Mouse (Mus musculus): ENCODE results near the gene Mal. TPM values are rescaled to one million over a fixed set of nuclear protein-coding genes. Genes with fewer than 3 reads are reported as not detected.

Gene Mal
- total RNA-seq, 2 experiments from 2014 or later: 4.1 to 25.9 TPM

Other genes with a start within 250 kb of the Mal start
- not detected for gene Gpat2, start 231.5 kb downstream of the Mal start, total RNA-seq (2021)
- gene Fahd2a, start 212.1 kb downstream of the Mal start, total RNA-seq (2021): 10 to 100 TPM; 14.5 to 17.5 TPM
- gene Kcnip3, start 134.6 kb downstream of the Mal start, total RNA-seq (2021): under 1 TPM; 0.53 to 0.86 TPM
- not detected for gene Prom2, start 115.2 kb downstream of the Mal start, total RNA-seq (2021)
- gene Zfp661, start 69.6 kb downstream of the Mal start, total RNA-seq (2021): 1 to 10 TPM; 1.3 to 2.5 TPM
- 10 to 100 TPM; 85.2 to 98.4 TPM for gene Mrps5, start 69.5 kb downstream of the Mal start, total RNA-seq (2021)
- gene Mall, start 73.2 kb upstream of the Mal start, total RNA-seq (2021): 1 to 10 TPM; 4.2 to 4.3 TPM
- gene Nphp1, start 132.2 kb upstream of the Mal start, total RNA-seq (2021): 10 to 100 TPM; 13.7 to 15.4 TPM
- 10 to 100 TPM; 77.4 to 77.8 TPM for gene Mtln, start 135.8 kb upstream of the Mal start, total RNA-seq (2021)
- gene Bub1, start 175.2 kb upstream of the Mal start, total RNA-seq (2021): 1 to 10 TPM; 1.5 to 2.1 TPM
- under 1 TPM; 0.13 to 0.23 TPM for gene Acoxl, start 182.2 kb upstream of the Mal start, total RNA-seq (2021)